Mouse (Mus musculus) v-Abl transformed pro-B cells (cell line): ENCODE measurements around the gene Vrk2.

Experiments
- in situ Hi-C, 2 experiments: fragments of 400-800 bp; cut with MboI; formaldehyde crosslinking; loops; one replicate each; pipeline ENCODE4 v1.15.1; 2025; ENCODE audit not compliant: unreplicated experiment in 2 of 2

Gene Vrk2

GRCm38 (mm10) chr11:26593061-26594059 lies at the start of gene Vrk2, which contains the start of gene Gm6899:
Vrk2 (minus strand) TSS chr11:26593999.
Gm6899 (plus strand) TSS chr11:26593241.
- in situ Hi-C loops, result no loop called here

GRCm38 (mm10) chr11:26642141-26642540 lies 48.3 kb upstream of the Vrk2 start:
- in situ Hi-C loops, result loop anchor here in 1 of 2 experiments (5.0 kb wide), 1 partner anchor 35 kb away; no protein-coding TSS in a partner anchor

GRCm38 (mm10) chr11:26640314-26640785 lies 46.6 kb upstream of the Vrk2 start:
- in situ Hi-C loops, result loop anchor here in 1 of 2 experiments (5.0 kb wide), 1 partner anchor 33 kb away; no protein-coding TSS in a partner anchor

GRCm38 (mm10) chr11:26636239-26636638 lies 42.4 kb upstream of the Vrk2 start:
- in situ Hi-C loops, result no loop called here

GRCm38 (mm10) chr11:26622727-26623126 lies 28.9 kb upstream of the Vrk2 start:
- in situ Hi-C loops, result no loop called here

GRCm38 (mm10) chr11:26618475-26619223 lies 24.9 kb upstream of the Vrk2 start:
- in situ Hi-C loops, result no loop called here

- in situ Hi-C loops, result loop anchor here in 1 of 2 experiments (5.0 kb wide), 1 partner anchor 34 kb away; no protein-coding TSS in a partner anchor
Observed at GRCm38 (mm10) chr11:26608795-26609194, 15.0 kb upstream of the Vrk2 start.

GRCm38 (mm10) chr11:26604061-26604655 lies 10.4 kb upstream of the Vrk2 start:
- in situ Hi-C loops, result no loop called here

- in situ Hi-C loops, result no loop called here
Observed at GRCm38 (mm10) chr11:26601571-26602175, 7.9 kb upstream of the Vrk2 start.

- in situ Hi-C loops, result no loop called here
Observed at GRCm38 (mm10) chr11:26600692-26601091, 6.9 kb upstream of the Vrk2 start.

GRCm38 (mm10) chr11:26598876-26599275 lies 5.1 kb upstream of the Vrk2 start:
- in situ Hi-C loops, result no loop called here

GRCm38 (mm10) chr11:26597761-26598160 lies 4.0 kb upstream of the Vrk2 start:
- in situ Hi-C loops, result no loop called here

- in situ Hi-C loops, result no loop called here
Observed at GRCm38 (mm10) chr11:26597145-26597544, 3.3 kb upstream of the Vrk2 start.

GRCm38 (mm10) chr11:26596186-26596585 lies 2.4 kb upstream of the Vrk2 start:
- in situ Hi-C loops, result no loop called here

- in situ Hi-C loops, result no loop called here
Observed at GRCm38 (mm10) chr11:26594487-26594886, 688 bp upstream of the Vrk2 start.

- in situ Hi-C loops, result no loop called here
Observed at GRCm38 (mm10) chr11:26592395-26593053, 1.3 kb downstream of the Vrk2 start.

- in situ Hi-C loops, result loop anchor here in 1 of 2 experiments (10.0 kb wide), 1 partner anchor 202 kb away; the partner anchor contains the start of gene Fancl
Observed at GRCm38 (mm10) chr11:26587184-26587524, 6.6 kb downstream of the Vrk2 start.

GRCm38 (mm10) chr11:26586367-26587183 lies 7.2 kb downstream of the Vrk2 start:
- in situ Hi-C loops, result loop anchor here in 1 of 2 experiments (10.0 kb wide), 1 partner anchor 202 kb away; the partner anchor contains the start of gene Fancl
